Mouse (Mus musculus): ENCODE measurements around the gene Gfra1. TPM values are rescaled to one million over a fixed set of nuclear protein-coding genes. Genes with fewer than 3 reads are reported as not detected.
A peak's percentile ranks its signal among the peaks of the same experiment; 100 is the strongest.

The Gfra1 gene
- polyA plus RNA-seq (2014; fragmentation: Nextera tagmentation; extraction: Ambion mirVana) = 39.5 and 40.4 TPM in 2 replicates

DNA sequence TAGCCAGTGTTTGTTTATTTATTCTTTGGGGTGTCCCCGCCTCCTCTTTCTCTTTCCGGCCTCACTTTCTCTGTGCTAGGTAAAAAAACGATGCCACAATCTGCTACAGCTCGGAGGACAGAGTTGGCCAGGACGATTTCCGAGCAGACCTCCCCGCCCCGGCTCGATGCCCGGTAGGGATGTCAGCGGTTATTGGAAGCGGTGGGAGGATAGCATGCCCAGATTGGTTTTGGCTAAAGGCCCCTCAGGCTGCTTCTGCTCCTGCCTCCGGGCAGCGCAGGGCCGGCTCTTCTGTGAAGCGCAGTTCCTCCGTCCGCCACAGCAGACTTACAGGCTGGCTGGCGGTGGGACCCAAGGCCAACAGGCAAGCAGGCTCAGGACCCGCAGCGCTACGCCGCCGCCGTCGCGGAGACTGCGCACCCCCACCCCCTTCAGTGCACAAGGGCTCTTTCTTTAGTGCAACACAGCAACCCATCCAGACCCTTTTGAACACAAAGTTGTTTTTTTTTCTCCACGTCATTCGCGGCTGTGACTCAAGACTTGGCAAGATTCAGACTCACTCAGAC lies at the start of gene Gfra1:
Gene Gfra1, minus strand, starts transcription at position 414 of the 566 bp plus-strand sequence.
- Histone ChIP-seq H3K4me3 (ENCODE audit: low read depth, low read length) (peak within 1 kb of the TSS; percentile 57), H3K4me2 (ENCODE audit: low read depth) (peak within 1 kb of the TSS; percentile 97), H3K9ac (ENCODE audit: low read length) (peak within 1 kb of the TSS; percentile 72), H3K27me3 (ENCODE audit: control insufficient read depth, insufficient read depth, low read length) (peaks cover 11% of the 10 kb centered on the region), H3K4me1 (ENCODE audit: control insufficient read depth, insufficient read depth, low read length) (peaks cover 27% of the 10 kb centered on the region), H3K36me3 (ENCODE audit: control insufficient read depth, insufficient read depth, low read length) (no peaks in the 10 kb centered on the region), H3K9me3 (ENCODE audit: control insufficient read depth, low read length) (no peaks in the 10 kb centered on the region), H3K27ac (ENCODE audit: low read depth, low read length) (peak within 1 kb of the TSS; percentile 73)
- DNase-seq (ENCODE audit: low spot score) (peak; percentile 87), ATAC-seq (ENCODE audit: insufficient read depth, low FRiP score, low TSS enrichment) (peak; percentile 58)
- WGBS = under 1% methylated on average over 31 of the region's 31 CpGs

DNA sequence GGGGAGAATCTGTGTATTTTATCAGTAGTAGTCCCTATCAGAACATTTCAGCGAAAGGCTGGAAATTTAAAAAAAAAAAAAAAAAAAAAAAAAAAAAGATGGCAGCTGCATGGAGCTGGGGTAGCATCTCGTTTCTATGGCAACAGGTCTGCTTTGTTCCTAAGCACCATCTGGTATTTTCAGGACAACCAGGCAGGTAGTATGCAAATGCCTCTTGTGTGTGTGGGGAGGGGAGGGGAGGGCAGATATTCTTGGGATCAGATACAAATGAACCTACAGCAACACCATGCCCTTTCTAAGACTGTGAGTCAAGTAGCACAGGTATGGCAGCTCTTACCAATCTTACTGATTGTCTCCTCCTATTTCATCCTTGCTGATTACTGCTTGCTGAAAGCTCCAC lies 44.3 kb upstream of the Gfra1 start:
- Histone ChIP-seq H3K27me3 (ENCODE audit: control insufficient read depth, insufficient read depth, low read length) (no peaks in the 10 kb centered on the region), H3K9ac (ENCODE audit: low read length) (no peak overlapping the region), H3K27ac (ENCODE audit: low read depth, low read length) (no peak overlapping the region), H3K4me3 (ENCODE audit: low read depth, low read length) (no peak overlapping the region), H3K9me3 (ENCODE audit: control insufficient read depth, low read length) (no peaks in the 10 kb centered on the region), H3K4me1 (ENCODE audit: control insufficient read depth, insufficient read depth, low read length) (no peaks in the 10 kb centered on the region), H3K4me2 (ENCODE audit: low read depth) (no peak overlapping the region), H3K36me3 (ENCODE audit: control insufficient read depth, insufficient read depth, low read length) (no peaks in the 10 kb centered on the region)
- 90% methylated on average over 2 of the region's 2 CpGs for WGBS
- no peak for ATAC-seq (ENCODE audit: insufficient read depth, low FRiP score, low TSS enrichment)
- DNase-seq (ENCODE audit: low spot score) = no peak

DNA sequence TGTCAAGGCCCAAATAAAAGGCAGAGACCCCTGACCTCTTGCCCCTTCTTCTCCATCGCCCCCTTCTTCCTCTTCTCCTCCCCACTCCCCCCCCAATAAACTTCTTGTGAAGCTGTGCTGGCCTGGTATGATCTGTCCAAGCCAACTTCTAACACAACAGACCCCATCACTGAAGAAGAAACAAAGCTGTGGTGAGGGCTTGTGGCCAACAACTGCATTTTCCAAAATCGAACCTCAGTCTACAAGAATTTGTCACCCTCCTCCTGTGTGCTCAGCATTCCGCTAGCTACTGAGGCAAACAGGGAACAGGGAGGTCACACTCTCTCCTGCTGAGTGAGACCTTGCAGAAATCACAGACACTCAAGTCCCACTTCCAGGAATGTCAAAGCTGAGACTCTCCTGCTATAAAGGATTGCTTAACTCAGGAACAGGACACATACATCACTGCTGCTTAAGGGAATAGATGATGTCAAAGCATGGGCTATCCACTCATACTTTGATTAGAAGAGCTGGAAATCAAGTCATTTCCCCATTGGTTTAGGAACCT lies 43.8 kb upstream of the Gfra1 start:
- 70% methylated on average over 3 of the region's 3 CpGs for WGBS
- no peak overlapping the region for H3K4me3 ChIP-seq (ENCODE audit: low read depth, low read length)
- H3K4me1 ChIP-seq (ENCODE audit: control insufficient read depth, insufficient read depth, low read length) = no peaks in the 10 kb centered on the region
- H3K9me3 ChIP-seq (ENCODE audit: control insufficient read depth, low read length) = no peaks in the 10 kb centered on the region
- no peaks in the 10 kb centered on the region for H3K36me3 ChIP-seq (ENCODE audit: control insufficient read depth, insufficient read depth, low read length)
- no peaks in the 10 kb centered on the region for H3K27me3 ChIP-seq (ENCODE audit: control insufficient read depth, insufficient read depth, low read length)
- H3K4me2 ChIP-seq (ENCODE audit: low read depth) = no peak overlapping the region
- ATAC-seq (ENCODE audit: insufficient read depth, low FRiP score, low TSS enrichment) (no peak), DNase-seq (ENCODE audit: low spot score) (no peak)
- H3K27ac ChIP-seq (ENCODE audit: low read depth, low read length) = no peak overlapping the region
- H3K9ac ChIP-seq (ENCODE audit: low read length) = no peak overlapping the region

DNA sequence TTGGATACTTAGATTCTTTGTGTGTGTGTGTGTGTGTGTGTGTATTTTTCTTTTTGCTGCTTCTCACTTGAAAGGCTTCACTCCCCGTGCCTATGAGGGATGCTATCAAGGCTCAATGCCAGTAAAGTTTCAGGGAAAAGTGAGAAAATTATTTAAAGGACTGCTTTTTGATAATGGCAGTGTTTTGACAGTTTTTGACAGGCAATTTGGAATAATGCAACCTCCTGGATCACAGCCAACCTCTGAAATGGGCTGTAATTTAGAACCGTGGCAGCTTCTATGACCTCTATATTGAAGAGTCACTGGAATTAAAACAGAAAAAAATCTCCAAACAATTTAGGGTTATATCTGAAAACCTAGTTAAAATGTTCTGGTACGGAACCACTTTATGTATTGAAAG lies 41.4 kb upstream of the Gfra1 start:
- Histone ChIP-seq H3K36me3 (ENCODE audit: control insufficient read depth, insufficient read depth, low read length) (no peaks in the 10 kb centered on the region), H3K9me3 (ENCODE audit: control insufficient read depth, low read length) (no peaks in the 10 kb centered on the region), H3K27ac (ENCODE audit: low read depth, low read length) (no peak overlapping the region), H3K27me3 (ENCODE audit: control insufficient read depth, insufficient read depth, low read length) (no peaks in the 10 kb centered on the region), H3K9ac (ENCODE audit: low read length) (no peak overlapping the region), H3K4me3 (ENCODE audit: low read depth, low read length) (no peak overlapping the region), H3K4me1 (ENCODE audit: control insufficient read depth, insufficient read depth, low read length) (no peaks in the 10 kb centered on the region), H3K4me2 (ENCODE audit: low read depth) (no peak overlapping the region)
- no peak for ATAC-seq (ENCODE audit: insufficient read depth, low FRiP score, low TSS enrichment)
- WGBS = 82% methylated on average over 3 of the region's 3 CpGs
- no peak for DNase-seq (ENCODE audit: low spot score)

DNA sequence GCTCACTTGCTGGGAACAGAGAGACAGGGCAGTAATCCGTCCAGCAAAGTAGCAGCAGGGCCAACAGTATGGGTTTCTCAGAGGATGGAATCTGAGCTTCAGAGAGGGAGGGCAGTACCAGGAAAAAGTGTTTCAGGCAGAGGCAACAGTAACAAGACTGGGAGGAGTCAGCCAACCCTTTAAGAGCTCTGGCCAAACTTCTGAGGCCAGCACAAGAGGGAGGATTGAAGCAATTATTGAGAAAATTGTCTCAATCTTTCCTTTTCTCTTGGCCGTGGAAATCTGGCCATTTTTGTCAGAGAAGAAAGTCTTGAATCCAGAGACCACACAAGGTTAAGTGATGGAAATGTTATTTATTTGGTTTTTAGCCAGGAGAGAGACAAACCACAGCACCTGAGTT lies 31.0 kb upstream of the Gfra1 start:
- DNase-seq (ENCODE audit: low spot score) (no peak), ATAC-seq (ENCODE audit: insufficient read depth, low FRiP score, low TSS enrichment) (no peak)
- H3K4me2 ChIP-seq (ENCODE audit: low read depth) = no peak overlapping the region
- no peaks in the 10 kb centered on the region for H3K4me1 ChIP-seq (ENCODE audit: control insufficient read depth, insufficient read depth, low read length)
- H3K27ac ChIP-seq (ENCODE audit: low read depth, low read length) = no peak overlapping the region
- no peak overlapping the region for H3K9ac ChIP-seq (ENCODE audit: low read length)
- 66% methylated on average over 2 of the region's 2 CpGs for WGBS
- H3K9me3 ChIP-seq (ENCODE audit: control insufficient read depth, low read length) = no peaks in the 10 kb centered on the region
- H3K36me3 ChIP-seq (ENCODE audit: control insufficient read depth, insufficient read depth, low read length) = no peaks in the 10 kb centered on the region
- H3K27me3 ChIP-seq (ENCODE audit: control insufficient read depth, insufficient read depth, low read length) = no peaks in the 10 kb centered on the region
- H3K4me3 ChIP-seq (ENCODE audit: low read depth, low read length) = no peak overlapping the region

DNA sequence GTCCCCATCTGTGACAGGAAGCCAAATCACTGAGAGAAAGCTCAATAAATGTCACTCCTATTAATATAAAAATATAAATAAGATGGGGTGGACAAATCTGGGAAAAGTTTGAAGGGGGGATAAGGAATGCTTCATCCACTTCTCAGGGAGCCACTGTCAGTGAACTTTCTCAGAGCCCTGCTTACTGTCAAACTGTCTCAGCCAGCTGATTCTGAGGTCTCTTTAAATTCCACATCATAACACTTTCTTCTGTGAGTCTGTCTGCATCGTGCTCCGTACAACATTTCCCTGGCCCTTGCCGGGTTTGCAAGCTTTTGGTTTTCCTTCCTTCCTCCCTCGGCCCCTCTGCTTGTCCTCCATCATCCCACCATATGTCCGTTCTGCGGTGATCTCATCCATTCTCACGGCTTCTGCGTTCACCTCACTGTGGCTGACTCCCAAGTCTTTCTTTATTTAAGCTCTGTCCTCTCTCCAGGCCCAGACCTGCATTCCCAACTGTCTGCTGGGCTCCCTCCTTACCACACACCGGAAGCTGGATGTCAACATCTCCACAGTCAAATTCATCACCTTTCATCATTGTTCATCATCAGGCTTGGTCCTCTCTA lies 26.8 kb upstream of the Gfra1 start:
- no peaks in the 10 kb centered on the region for H3K36me3 ChIP-seq (ENCODE audit: control insufficient read depth, insufficient read depth, low read length)
- no peak overlapping the region for H3K4me2 ChIP-seq (ENCODE audit: low read depth)
- no peak overlapping the region for H3K4me3 ChIP-seq (ENCODE audit: low read depth, low read length)
- no peak for ATAC-seq (ENCODE audit: insufficient read depth, low FRiP score, low TSS enrichment)
- no peak overlapping the region for H3K27ac ChIP-seq (ENCODE audit: low read depth, low read length)
- H3K9me3 ChIP-seq (ENCODE audit: control insufficient read depth, low read length) = no peaks in the 10 kb centered on the region
- no peaks in the 10 kb centered on the region for H3K4me1 ChIP-seq (ENCODE audit: control insufficient read depth, insufficient read depth, low read length)
- no peak overlapping the region for H3K9ac ChIP-seq (ENCODE audit: low read length)
- DNase-seq (ENCODE audit: low spot score) = no peak
- H3K27me3 ChIP-seq (ENCODE audit: control insufficient read depth, insufficient read depth, low read length) = no peaks in the 10 kb centered on the region
- 75% methylated on average over 9 of the region's 9 CpGs for WGBS

DNA sequence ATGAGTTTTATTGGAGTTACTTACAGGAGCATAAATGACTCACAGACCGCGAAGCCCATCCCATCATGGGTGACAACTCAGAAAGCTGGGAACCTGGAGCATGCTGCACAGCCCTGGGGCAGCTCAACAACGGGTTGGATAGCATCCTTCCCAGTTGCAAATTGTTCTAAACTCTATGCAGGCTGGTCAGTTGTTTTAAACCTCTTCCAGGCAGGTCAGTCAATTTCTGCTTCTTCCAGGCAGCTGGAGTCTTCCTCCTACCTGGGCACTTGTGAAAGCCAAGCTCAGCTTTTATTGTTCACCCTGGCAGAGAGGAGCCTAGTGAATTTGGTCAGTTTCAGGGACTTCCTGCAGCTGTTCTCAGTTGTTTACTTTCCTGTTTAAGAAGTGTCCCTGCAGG lies 18.5 kb upstream of the Gfra1 start:
- 93% methylated on average over 3 of the region's 3 CpGs for whole genome bisulfite sequencing
- no peak overlapping the region for H3K27ac ChIP-seq (ENCODE audit: low read depth, low read length)

DNA sequence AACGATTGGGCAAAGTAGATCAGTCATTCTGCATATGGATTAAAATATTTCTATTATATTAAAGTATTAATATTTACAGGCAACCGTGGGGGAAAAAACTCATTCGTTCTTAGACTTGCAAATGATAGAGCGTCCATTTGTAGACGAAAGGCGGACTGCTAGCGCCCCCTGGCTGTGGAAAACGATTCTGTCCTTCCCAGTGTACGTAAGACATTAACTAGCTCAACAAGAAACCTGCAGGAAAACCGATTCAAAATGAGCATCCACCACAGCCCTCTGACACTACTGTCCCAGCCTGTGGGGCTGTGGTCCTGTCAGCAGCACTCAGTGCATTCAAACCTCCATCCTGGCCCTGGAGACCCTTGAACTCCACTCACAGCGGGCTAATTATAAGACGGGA lies 13.7 kb upstream of the Gfra1 start:
- WGBS = 20% methylated on average over 12 of the region's 12 CpGs
- no peak overlapping the region for H3K27ac ChIP-seq (ENCODE audit: low read depth, low read length)
- H3K4me1 ChIP-seq (ENCODE audit: control insufficient read depth, insufficient read depth, low read length) = no peaks in the 10 kb centered on the region
- peak; percentile 88 for DNase-seq (ENCODE audit: low spot score)
- no peak overlapping the region for H3K4me2 ChIP-seq (ENCODE audit: low read depth)
- H3K4me3 ChIP-seq (ENCODE audit: low read depth, low read length) = no peak overlapping the region
- no peaks in the 10 kb centered on the region for H3K27me3 ChIP-seq (ENCODE audit: control insufficient read depth, insufficient read depth, low read length)
- peak overlapping the region; percentile 31; the same call in 1 of the 2 replicates for H3K9ac ChIP-seq (ENCODE audit: low read length)
- no peak for ATAC-seq (ENCODE audit: insufficient read depth, low FRiP score, low TSS enrichment)
- no peaks in the 10 kb centered on the region for H3K36me3 ChIP-seq (ENCODE audit: control insufficient read depth, insufficient read depth, low read length)
- no peaks in the 10 kb centered on the region for H3K9me3 ChIP-seq (ENCODE audit: control insufficient read depth, low read length)

More for the DNA sequence above, 18.5 kb upstream of the Gfra1 start:
- no peak overlapping the region for H3K4me3 ChIP-seq (ENCODE audit: low read depth, low read length)
- H3K36me3 ChIP-seq (ENCODE audit: control insufficient read depth, insufficient read depth, low read length) = no peaks in the 10 kb centered on the region
- H3K27me3 ChIP-seq (ENCODE audit: control insufficient read depth, insufficient read depth, low read length) = no peaks in the 10 kb centered on the region
- ATAC-seq (ENCODE audit: insufficient read depth, low FRiP score, low TSS enrichment) (no peak), DNase-seq (ENCODE audit: low spot score) (no peak)
- no peaks in the 10 kb centered on the region for H3K4me1 ChIP-seq (ENCODE audit: control insufficient read depth, insufficient read depth, low read length)
- no peaks in the 10 kb centered on the region for H3K9me3 ChIP-seq (ENCODE audit: control insufficient read depth, low read length)
- no peak overlapping the region for H3K9ac ChIP-seq (ENCODE audit: low read length)
- no peak overlapping the region for H3K4me2 ChIP-seq (ENCODE audit: low read depth)

DNA sequence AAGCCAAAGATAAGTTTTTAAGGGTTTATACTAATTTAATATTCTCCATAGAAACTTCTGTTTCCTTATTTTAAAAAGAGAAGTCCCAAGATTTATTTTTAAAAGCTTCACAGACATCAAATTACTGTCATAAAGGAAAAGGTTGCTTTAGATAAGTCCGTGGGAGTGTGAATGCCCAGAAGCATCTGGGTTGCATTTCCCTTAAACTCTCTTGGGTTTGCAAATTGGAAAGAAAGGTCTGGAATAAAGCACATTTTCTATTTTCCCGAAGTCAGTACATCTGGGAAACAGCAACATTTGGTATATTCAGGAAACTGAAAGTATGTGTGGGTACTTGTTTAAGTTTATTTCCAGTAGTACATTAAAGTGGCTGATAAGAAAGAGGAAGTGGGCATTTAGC lies 12.6 kb upstream of the Gfra1 start:
- no peaks in the 10 kb centered on the region for H3K4me1 ChIP-seq (ENCODE audit: control insufficient read depth, insufficient read depth, low read length)
- ATAC-seq (ENCODE audit: insufficient read depth, low FRiP score, low TSS enrichment) = no peak
- WGBS = 67% methylated on average over 2 of the region's 2 CpGs

More for the DNA sequence above, 12.6 kb upstream of the Gfra1 start:
- H3K36me3 ChIP-seq (ENCODE audit: control insufficient read depth, insufficient read depth, low read length) = no peaks in the 10 kb centered on the region
- no peak overlapping the region for H3K4me2 ChIP-seq (ENCODE audit: low read depth)
- DNase-seq (ENCODE audit: low spot score) = no peak
- no peaks in the 10 kb centered on the region for H3K27me3 ChIP-seq (ENCODE audit: control insufficient read depth, insufficient read depth, low read length)
- no peak overlapping the region for H3K27ac ChIP-seq (ENCODE audit: low read depth, low read length)
- H3K4me3 ChIP-seq (ENCODE audit: low read depth, low read length) = no peak overlapping the region
- H3K9me3 ChIP-seq (ENCODE audit: control insufficient read depth, low read length) = no peaks in the 10 kb centered on the region
- H3K9ac ChIP-seq (ENCODE audit: low read length) = no peak overlapping the region

Measured in neural tube, embryonic 11.5 days (tissue).